Mouse (Mus musculus): ENCODE data around the gene Tnrc6c. TPM values are rescaled to one million over a fixed set of nuclear protein-coding genes. Genes with fewer than 3 reads are reported as not detected.
A peak's percentile ranks its signal among the peaks of the same experiment; 100 is the strongest.

Tnrc6c gene
- total RNA-seq, 2 experiments from 2014 or later: 33.0 to 34.2 TPM

DNA sequence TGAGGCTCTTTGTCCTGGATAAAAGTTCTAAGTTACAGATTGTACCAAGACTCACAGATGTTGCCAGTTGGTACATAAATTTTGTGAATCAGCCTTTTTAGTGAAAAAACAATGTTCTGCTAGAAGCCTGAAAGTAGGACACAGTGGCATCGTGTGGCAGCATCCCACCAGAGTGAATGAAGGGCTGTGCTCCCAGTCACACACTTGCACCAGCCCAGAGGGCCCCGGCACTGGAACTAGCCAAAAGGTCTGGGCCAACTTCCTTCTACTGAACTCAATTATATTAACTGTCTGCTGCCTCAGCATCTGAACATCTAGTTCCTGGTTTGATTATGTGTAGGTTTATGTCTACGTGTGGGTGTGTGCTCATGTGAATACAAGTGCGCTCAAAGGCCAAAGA lies 72.9 kb downstream of the Tnrc6c start:
- DNase-seq (ENCODE audit: low spot score in 2 of 2): no peak

DNA sequence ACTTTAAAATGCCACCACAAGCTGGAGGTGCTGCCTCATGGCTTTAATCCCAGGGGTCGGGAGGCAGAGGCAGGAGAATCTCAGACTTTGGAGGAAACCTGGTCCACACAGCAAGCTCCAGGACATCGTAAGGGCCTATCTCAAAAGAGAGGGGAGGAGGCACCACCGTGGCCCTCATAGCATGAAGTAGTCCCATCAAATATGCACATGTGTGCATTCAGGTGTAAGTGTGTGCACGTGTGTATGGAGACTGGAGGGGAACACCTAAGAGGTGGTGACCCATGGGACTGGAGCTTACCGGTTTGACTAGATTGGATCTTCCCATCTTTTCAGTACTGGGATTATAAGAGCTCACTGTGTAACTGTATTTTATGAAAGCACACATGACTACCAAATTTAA lies 74.2 kb downstream of the Tnrc6c start:
- DNase-seq (ENCODE audit: low spot score in 2 of 2): no peak

DNA sequence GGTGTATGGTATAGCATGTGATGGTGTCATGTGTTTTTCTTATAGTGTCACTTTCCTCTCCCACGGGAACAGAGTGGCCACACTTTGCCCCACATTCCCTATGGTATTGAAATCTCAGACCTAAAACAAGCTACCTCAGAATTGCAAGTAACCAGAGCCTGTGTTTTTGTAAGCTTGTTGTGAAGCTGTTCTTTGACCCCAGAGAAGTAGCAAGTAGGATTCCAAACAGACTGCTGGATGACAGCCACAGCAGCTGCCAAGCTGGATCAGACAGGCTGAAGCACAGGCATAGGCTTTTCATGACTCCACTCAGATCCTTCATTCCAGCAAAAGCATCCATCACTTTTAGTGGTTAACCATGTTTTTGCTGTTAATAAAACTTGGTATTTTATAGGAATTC lies 74.8 kb downstream of the Tnrc6c start:
- peak in 1 of 2 experiments; percentile 70 for DNase-seq (ENCODE audit: low spot score in 2 of 2)

DNA sequence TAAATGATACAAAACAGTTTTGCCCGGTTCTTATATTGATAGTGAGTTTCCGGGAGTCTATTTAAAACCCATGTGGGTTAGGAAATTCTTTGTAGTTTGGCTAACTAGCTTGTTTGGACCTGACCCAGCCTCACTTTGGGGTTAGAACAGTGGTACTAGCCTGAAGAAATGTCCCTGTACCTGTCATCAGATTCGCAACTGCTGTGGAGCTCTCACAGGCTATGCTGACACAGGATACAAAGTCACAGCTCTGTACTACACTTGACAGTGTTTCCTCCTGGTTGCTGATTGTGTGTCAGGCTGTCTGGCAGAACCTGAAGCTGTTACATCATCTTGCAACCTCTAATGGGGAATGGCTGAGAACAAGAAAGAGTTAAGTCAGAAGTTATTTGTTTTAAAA lies 75.3 kb downstream of the Tnrc6c start:
- DNase-seq (ENCODE audit: low spot score in 2 of 2): no peak

DNA sequence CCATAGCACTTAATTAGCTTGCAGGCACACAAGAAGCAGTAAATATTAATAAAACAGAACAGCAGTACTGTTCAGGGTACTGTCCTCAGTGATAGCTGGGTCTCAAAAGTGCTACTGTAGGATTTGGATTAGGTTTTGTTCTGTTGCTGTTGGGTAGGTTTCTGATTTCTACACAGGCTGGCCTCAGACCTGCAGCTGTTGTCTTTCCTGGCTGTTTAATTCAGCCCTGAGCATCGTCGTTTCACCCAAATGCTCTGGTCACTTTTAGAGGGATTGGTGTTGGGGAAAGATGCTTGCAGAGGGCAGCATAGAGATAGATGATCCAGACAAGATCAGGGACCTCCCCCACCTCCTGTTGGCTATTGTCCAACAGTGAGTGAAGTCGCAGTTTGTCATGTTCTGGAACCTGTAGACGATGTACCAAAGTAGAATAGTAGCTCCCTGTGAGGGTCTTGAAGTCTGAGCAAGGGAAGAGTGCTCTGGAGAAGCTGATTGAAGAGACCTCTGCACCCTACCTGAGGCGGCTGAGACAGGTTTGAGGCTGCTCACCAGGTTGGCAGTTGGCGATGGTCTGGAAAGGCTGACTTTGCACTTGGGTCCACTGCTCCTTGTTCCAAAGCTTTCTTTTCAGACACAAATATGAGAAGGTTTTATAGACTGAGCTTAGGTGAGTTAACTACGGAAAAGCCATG lies 75.9 kb downstream of the Tnrc6c start:
- DNase-seq (ENCODE audit: low spot score in 2 of 2): no peak

DNA sequence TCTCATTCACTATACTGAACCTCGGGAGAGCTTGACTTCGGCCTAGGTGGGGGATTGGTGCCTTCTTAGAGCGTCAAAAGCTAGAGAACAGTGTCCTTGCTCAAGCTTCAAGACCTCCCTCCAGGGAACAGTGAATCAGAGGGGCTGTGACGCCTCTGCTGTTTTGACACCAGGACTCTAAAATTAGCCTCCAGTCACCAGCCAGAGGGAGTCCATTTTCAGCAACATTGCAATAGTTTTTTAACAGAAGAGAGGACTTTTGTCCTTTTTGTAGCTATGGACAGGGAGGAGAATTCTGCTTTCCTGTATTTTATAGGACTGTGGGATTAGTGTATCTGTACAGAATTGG lies 76.4 kb downstream of the Tnrc6c start:
- no peak for DNase-seq (ENCODE audit: low spot score in 2 of 2)

DNA sequence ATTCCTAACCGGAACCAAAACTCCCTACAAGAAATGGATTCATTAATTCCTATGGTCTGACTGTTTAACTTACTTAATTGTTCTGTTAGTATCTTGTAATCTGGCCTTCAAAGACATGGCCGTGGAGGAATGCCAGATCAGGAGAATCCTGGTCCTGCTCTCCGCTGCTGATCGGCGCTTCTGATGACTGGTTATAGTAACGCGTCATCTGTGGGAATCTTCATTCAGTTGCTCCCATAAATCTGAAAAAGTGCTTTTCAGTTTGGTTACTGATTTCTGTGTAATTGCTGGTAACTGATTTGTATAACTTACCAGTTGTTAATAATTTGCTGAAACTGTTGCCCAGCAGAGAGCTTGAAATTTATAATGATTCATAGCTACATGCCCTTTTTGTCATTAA lies 77.4 kb downstream of the Tnrc6c start:
- no peak for DNase-seq (ENCODE audit: low spot score in 2 of 2)

DNA sequence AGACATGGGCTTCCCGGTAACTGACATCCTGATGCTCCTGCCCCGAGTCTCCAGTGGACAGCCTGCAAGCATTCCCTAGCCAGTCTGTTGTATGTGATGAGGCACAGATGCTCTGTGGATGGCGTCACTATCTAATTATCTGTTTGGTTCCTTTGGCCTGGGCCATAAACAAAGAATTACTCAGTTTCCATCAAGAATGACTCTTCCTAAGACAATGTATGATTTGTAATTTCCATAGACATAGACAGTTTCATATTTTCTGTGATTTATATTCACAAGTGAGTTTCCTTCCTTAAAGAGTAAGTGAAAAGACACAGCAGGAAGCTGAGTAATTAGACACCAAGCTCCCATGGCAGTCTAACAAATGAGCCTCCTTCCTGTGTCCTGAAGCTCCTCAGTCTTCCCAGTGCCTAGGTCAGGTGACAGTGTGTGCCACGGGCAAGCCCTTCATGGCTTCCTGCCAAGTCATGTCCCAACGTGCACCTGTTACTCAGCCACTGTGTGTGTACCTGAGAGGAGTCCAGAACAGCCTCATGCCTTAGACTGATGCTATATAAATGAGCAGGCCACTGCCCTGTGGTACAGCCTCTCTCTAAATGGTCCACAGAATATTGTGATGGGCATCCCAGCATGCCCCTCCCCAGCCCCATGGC lies 82.1 kb downstream of the Tnrc6c start:
- DNase-seq (ENCODE audit: low spot score in 2 of 2): no peak

DNA sequence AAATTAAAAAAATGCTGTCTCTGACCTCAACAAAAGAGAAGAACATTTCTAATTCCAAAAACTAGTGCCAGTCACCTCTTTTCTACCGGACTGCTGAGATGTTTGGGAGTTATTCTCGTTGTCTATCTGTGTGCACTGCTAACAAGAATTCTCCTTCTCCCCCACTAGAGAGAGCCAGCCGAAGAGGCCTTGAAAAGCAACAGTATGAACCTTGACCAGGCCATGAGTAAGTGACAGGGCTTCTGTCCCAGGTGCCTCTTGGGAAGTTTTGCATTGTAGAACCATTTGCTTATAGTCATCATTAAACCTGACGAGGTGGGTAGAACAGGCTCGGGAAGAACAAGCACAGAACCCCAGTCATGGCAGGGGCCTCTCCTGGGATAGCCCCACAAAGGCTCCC lies 84.0 kb downstream of the Tnrc6c start:
- DNase-seq (ENCODE audit: low spot score in 2 of 2): no peak

DNA sequence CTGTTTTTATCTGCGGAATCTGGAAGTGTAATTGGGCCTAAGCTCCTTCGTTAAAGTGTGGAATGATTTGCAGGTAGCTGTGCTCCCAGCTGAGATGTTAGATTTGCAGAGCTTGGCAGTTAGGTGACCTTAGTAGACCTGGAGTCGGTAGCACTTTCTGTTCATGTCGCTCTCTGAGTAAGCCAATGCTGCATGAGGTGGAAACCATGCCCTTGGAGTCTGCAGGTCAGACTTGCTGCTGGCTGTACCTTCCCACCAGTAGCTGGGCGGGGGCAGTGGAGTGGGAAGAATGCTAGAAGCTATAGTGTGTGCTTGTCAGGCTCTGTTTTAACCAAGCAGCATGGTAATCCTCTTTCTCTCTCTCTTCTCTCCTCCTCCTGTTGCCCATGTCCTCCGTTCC lies 87.0 kb downstream of the Tnrc6c start:
- no peak for DNase-seq (ENCODE audit: low spot score in 2 of 2)

DNA sequence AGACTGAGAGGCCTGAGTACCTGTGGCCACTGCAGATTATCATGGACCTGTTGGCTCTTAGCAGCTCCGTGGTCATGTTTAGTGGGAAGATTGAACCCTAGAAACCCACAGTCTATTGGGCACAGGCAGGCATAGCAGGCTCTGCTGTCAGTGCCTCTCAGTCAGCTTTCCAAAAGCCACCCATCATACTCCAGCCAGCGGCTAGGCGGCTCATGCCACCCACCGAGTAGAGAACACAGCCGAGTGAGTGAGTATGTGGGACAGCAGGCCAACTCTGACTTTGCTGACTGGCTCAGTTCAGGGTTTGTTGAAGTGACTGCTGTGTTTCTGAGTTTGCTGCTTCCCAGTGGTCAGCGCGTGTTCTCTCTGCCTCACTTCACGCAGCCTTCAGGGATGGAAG lies 88.2 kb downstream of the Tnrc6c start:
- DNase-seq (ENCODE audit: low spot score in 2 of 2): no peak

DNA sequence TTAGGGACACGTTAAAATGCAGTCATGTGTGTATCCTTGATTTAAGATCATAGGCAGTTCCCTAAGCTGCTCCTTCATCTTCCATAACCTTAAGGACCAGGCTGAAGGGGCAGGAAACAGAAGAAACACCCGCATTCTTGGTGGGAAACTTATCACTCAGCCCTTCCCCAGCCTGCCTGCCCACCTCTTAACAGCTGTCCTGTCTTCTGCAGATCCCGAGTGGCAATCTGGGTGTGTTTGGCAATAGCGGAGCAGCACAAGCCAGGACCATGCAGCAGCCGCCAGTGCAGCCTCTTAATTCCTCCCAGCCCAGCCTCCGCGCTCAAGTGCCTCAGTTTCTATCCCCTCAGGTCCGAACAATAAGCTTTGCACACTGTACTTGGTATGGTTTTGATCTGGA lies 88.6 kb downstream of the Tnrc6c start:
- DNase-seq (ENCODE audit: low spot score in 2 of 2): no peak

DNA sequence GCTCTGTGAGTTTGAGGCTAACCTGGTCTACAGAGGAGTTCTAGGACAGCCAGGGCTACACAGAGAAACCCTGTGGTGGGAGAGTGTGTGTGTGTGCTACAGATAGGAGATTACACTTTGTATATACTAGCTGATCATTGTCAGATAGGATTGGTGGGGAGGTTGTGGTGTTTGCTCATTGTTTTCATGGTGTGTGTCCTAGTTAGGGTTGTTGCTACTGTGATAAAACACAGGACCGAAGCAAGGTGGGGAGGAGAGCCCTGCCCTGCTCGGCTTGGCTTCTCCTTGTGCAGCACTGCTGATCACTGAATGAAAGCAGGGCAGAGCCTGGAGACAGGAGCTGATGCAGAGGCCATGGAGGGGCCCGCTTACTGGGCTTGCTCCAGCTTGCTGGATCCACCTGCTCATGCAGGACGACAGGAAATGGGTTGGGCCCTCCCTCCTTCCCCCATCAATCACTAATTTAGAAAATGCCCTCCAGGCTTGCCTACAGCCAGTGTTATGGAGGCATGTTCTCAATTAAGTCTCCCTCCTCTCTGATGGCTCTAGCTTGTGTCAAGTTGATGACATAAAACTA lies 89.5 kb downstream of the Tnrc6c start:
- DNase-seq (ENCODE audit: low spot score in 2 of 2): no peak

DNA sequence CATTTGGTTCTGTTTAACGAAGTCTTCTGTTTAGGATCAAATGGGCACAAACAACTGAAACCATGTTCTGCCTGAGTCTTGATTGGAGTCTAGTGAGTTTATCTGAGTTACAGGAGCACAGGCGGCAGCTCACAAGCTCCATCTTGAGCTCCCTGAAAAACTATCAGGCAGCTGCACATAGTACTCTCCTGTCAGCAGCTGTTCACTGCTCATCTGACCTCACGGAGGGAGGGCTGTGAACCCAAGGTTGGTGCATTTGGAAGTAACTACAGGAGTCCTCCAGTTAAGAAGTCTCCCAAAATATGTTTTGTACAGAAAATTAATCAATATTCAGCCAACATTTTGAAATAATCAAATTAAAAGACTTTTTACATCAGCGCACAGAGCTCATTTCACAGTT lies 94.5 kb downstream of the Tnrc6c start:
- DNase-seq (ENCODE audit: low spot score in 2 of 2): no peak

DNA sequence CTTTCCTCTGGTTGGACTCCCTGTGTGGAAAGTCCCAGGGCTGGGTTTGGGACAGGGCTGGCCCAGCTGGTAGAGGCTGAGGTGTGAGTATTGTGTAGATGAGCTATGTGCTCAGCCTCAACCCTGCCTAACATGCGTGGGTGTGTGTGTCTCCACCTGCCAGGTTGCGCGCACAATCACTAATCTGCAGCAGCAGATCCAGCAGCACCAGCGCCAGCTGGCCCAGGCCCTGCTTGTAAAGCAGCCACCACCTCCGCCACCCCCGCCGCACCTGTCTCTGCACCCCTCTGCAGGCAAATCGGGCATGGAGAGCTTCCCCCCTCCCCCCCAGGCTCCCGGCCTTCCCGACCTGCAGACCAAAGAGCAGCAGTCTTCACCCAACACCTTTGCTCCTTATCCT lies 95.3 kb downstream of the Tnrc6c start:
- DNase-seq (ENCODE audit: low spot score in 2 of 2): peak in 1 of 2 experiments; percentile 38

DNA sequence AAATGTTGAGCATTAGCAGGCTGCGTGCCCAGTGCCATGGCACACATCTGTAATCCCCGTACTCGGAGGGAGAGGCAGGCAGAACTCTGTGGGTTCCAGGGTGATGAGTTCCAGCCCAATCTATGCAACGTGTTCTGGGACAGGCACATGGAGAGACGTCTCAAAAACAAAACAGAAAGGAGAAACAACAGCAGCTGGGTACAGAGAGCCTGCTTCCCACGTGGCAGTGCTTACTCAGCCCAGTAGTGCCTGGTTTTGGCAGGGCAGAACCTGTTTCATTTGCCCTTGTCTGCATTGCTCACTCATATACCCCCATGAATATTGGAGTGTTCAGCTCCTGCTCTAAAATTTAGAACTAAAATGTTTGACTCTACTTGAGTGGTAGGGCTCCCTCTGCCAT lies 97.5 kb downstream of the Tnrc6c start:
- no peak for DNase-seq (ENCODE audit: low spot score in 2 of 2)

DNA sequence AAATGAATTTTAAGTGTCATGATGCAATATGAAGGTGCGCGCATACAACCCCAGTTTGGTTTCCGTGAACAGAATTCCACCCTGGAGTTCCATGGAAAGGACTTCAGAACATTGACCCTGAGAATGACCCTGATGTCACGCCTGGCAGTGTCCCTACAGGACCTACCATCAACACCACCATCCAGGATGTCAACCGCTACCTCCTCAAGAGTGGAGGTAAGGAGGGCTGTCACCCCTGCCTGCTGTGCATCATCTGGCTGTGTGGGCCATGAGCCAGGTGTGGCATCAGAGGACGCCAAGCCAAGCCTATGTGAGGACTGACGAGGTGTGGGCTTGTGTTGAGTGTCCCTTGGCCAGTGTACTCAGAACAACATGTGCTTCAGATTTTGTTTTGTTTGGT lies 101.8 kb downstream of the Tnrc6c start:
- DNase-seq (ENCODE audit: low spot score in 2 of 2): no peak

DNA sequence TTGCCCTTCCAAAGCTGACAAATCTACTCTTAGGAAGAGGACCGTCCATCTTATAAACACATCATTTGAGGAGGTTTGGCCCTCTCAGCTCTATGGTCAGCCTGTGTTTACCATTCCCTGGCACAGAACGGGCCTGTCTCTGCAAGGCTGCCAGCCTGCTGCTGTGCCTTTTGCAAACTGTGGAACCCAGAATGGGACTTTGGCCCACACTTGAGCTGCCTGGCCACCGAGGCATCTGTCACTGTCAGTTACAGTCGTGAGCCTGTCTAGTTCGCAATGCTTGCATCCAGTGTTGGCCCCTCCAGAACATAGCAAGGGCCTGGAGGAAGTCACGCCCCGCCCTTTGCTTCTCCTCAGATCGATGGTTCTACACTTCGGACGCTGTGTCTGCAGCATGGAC lies 105.2 kb downstream of the Tnrc6c start:
- DNase-seq (ENCODE audit: low spot score in 2 of 2): peak; percentile 12 to 40

DNA sequence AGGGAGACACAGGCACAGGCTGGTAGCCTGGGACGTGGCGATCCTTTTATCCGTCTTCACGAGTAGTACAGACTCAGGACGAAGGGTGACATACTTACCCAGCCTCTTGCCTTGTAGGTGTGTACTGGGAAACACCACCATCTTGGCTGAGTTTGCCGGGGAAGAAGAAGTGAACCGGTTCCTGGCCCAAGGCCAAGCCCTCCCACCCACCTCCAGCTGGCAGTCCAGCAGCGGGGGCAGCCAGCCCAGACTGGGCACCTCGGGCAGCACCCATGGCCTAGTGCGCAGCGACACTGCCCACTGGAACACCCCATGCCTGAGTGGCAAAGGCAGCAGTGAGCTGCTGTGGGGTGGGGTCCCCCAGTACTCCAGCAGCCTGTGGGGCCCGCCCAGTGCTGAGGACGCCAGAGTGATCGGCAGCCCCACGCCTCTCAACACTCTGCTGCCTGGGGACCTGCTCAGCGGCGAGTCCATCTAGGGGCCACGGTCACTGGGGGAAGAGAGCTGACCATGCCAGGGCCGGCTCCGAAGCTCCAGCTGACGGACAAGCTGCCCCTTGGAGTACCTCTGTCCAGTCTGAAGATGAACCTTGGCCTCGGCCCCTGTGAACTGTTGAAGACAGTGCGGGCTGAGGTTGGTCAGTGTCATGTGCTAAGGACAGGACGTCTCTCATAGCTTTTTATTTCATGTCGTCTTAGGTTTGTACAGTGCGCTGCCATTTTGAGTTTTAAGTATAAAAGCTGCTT lies 106.5 kb downstream of the Tnrc6c start:
- no peak for DNase-seq (ENCODE audit: low spot score in 2 of 2)

DNA sequence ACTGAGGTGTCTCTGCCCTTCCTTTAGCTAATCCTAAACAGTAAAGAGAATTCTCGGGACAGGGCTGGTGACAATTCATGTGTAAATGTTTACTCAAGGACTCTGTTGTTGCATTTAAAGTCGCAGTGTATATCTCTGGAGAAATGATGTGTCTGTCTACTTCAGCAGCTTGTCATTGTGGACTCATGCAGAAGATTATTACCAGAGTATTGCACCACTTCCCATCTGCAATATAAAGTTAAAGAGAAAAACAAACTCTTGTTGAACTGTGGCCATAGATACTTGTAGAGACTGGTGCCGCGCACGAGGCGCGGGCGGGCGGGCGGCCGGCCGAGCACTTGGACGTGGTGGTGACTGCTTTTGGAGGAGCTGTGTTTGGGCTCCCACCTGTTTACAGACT lies 107.7 kb downstream of the Tnrc6c start:
- no peak for DNase-seq (ENCODE audit: low spot score in 2 of 2)

DNA sequence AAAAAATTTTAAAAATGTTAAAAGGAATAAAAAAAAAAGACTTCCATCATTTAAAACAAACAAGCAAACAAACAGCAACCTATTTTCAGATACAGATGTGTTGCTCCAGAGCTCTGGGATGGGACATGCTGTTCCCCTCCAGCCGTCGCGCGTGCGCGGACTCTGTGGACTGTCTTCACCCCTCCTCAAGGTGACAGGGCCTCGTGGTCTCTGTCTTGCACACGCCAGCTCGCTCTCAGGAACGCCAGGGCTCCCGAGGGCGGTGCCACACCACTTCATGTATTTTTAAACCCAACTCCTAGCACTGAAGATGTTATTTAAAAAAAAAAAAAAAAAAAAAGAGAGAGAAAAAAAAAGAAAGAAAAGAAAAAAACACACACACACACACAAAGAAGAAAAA lies 108.2 kb downstream of the Tnrc6c start:
- DNase-seq (ENCODE audit: low spot score in 2 of 2): no peak

DNA sequence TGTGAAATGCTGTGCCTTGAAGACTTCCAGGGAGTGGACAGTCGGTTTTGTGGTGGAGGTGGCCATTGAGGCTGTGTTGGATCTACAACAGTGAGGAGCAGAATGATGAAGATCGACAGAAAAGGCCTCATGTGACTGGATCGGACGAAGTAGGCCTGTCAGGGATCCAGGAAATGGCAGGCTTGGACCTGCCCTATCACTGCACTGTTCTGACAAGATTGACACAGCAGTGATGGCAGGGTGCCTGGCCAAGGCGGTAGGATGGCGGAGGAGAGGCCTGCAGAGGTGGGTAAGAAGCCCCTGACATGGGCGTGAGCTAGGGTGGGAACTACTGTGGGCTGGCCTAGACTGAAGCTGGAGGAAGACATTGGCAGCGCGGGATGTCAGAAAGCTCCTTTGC lies 110.2 kb downstream of the Tnrc6c start:
- no peak for DNase-seq (ENCODE audit: low spot score in 2 of 2)

Data from gastrocnemius, postnatal 4 days (tissue).